Mouse (Mus musculus) right cerebral cortex, postnatal 25 days (tissue): ENCODE data around the gene Plcb4.
"Not testable (repeated sequence)": the region's sequence is repeated elsewhere in the genome, so short reads cannot be mapped to it uniquely, and the experiment has no call there.

ENCODE experiments used
- DNase-seq: peaks from one replicate; pipeline ENCODE4 v3.0.0; 2022

The Plcb4 gene

DNA sequence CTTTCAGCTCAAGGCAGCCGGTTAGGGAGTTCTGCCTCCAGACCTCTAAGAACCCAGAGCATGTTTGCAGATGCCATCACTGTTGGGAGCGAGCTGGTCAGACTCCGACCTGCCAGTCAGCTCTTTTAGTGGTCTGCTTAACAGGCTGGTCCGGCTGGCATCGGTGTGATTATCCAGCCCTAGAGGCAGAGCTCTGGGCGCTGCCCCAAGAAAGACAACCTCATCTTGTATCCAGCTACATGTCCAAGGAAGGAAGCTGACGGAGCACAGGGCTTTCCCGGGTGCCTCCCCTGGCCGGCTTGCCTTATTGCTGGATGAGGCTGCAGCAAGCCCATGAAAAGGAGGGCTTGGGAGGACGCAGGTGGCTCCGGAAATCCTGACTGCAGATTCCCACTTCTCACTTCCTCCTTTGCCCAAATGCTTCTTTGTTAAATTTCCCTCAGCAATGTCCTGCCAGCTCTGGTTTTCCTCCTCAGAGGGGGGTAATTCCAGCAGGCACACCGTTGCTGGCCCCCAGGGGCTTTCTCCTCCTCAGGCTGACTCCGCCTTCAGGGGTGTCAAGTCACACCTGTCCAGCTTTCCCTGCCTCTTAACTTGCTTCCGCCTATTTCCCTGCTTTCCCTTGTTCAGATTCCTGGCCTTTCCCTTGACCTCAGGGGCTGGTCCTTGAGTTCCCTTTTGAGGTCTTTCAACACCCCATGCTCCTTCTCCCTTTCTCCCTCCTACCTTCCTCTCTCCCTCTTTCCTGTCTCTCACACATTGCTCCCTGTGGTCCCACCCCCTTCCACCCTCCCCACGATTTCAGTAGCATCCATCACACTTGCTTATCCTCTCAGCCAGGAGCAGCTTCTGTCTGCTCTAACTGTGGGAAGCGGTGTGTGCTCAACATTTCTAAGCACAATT is 58.7 kb downstream of the Plcb4 start:
- DNase-seq: peak; percentile 40

DNA sequence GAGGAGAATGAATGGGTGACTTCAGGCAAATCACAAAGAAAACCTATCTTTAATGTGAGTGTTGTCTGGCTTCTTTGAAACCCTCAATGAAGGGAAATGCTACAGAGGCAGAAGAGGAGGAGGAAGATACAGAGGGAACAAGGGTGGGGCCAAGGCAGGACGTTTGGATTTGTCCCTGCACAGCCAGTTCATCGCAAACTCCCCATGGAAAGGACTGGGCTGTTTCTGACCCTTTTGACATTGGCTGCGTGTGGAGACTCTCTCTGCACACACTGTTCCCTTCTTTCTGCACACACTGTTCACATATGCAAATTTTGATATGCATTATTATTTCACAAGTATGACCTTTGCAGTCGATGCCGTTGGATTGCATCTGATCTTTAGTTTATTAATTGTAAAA is 63.3 kb downstream of the Plcb4 start:
- DNase-seq: no peak

DNA sequence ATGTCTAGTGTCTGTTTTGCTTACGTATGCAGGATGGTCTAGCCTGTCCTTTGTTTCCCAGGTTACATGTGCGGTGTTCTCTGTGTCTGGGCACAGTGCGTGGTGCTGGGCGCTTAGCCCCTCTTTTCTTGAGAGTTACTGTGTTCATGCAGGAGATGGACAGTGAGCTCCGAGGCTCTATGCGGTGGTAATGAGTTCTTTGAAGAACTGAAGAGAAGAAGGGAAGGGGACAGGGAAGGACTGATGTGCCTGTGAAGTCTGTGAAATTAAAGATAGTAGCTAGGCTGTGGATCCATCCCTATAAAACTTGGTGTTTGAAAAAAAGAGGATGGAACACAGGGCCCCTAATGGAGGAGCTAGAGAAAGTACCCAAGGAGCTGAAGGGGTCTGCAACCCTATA is 64.6 kb downstream of the Plcb4 start:
- DNase-seq: no peak

DNA sequence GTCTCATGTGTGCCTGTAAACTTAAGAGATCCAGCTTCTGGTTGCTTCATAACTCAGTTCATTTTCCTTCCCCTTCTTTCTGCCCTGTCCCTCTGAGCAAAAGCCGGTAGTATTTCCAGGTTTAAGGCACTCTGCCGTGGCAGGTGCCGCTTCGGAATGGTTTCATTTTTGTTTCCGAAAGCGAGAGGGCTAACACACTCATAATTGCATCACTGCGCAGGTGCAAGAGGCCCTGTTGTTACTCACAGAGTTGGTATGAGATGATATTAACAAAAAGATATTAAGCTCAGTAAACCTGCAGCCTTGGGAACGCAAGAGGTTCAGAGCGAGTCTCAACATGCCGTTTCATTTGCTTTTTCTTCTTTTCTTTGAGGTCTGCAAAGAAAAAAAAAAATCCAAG is 65.7 kb downstream of the Plcb4 start:
- DNase-seq: no peak

DNA sequence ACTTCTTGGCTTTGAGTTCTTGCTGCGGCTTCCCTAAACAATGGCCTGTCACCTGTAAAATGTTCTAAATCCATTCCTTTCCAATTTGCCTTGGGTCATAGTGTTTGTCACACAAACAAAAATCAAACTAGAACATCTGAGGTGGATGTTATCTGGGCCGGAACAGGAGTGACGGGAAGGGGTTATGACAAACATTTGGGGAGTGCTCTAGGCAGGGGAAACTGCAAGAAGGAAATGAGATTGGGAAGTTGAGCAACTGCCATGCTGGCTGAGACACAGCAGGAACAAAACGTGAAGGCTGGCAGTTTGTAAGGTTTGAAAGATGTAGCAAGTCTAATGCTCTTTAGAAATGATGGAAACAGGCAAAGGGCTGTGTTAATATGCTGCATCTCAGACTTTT is 66.6 kb downstream of the Plcb4 start:
- no peak for DNase-seq

DNA sequence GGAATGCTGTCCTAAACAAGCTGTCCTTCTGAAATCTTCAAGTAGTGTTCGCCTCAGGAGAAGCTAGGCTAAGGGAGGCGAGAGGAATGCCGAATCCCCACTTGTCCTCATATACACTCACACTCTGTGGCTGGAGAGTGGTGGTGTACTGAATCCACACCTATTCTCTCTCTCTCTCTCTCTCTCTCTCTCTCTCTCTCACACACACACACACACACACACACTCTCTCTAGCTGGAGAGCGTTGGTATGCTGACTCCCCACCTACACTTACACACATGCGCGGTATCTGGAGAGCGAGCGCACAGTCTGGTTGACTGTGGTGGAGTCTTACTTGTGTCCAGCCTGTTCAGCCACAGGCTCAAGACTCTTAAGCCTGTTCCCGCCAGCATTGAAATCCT is 68.3 kb downstream of the Plcb4 start:
- no peak for DNase-seq

DNA sequence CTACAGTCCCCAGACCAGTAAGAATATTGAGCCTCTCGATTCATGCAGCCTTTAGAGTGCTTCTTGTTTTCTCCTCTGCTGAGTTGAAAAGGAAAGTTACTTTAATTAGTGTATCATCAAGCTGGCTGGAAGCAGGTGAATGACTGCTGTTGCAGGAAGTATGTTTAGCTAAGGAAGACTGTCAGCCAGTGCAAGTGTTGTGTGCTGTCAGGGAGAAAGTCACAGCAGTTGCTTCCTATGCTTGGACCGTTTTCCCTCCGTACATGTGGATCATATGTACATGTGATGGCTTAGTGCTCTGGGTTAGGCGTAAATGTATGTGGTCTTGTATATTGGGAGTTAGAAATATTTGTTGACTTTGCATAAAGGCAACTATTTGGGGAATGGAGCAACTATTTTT is 69.1 kb downstream of the Plcb4 start:
- no peak for DNase-seq

DNA sequence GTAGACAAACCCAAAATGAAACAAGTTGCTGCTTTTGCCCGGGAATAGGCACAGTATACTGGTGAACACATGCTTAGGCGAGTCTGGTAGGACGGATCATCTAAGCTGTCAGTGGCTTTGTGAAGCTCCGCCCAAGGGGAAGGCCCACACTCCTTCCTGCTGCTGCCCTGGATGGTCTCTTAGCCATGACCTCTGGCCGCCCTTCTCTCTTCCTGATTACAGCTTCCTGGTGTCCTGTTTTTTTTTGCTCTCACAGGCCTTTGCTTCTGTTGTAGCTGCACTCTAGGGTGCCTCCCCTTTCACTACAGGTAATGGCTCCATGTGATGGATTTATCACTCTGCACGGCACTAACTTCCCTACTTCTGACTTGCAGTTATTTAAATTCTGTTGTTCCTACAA is 72.8 kb downstream of the Plcb4 start:
- DNase-seq: no peak

DNA sequence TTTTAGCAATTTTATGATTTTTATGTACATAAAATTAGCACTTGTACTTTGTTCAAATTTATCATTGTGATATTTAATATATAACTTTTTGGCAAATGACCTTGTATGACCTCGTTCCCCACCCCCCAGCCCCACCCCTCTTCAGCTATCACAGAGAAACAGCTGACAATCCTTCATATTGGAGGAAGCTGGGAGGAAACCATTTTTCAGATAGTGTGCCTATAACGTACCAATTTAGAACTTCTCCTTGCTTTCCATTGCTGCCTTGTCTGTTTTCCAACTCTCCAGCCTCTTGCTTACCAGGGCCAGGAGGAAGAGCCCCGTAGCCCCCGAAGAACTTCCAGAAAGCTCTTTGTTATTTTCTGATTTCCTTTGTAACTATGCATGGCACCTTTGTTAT is 73.8 kb downstream of the Plcb4 start:
- DNase-seq: no peak

DNA sequence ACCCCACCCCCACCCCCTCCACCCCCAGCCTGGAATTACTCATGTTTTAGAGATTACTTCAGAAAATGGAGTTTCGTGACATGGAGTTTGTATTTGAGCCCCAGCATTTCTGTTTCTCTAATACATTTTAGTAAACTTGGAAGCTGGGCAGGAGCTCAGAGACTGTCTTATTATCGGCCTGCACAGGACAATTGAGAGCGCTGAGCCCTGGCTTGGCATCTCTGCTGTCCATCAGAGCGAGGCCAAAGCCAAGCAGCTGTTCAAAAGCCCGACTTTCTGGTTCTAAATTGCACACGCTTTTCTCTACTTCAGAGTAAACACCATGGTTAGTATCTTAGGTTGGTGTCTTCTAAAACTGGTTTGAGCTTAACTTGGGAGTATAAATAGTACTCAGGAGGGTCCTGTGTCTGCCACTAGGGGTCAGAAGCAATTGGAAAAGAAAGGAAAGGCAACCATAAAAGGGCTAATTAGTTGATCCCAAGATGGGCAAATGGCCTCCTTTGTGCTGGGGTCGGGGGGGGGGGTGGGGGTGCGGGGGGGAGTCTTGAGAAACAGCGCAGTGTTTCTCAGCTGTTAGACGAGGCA is 75.2 kb downstream of the Plcb4 start:
- no peak for DNase-seq

DNA sequence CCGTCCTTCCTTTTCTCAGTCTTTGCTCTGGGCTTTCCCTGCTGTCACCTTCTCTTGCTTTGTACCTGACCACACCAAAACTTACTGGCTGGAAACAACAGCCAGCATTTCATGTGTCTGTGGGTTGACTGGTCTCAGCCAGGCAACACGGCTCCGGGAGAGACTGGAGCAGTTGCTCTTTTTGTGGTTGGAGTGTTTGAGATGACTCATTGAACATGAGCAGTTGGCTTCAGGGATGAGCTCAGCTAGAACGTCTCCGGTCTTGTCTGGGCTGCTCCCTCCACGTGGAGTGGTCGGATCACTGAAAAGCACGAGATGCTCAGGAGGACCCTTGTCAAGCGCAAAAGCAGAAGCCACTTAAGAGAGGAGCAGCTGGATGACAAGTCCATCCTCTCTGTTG is 78.7 kb downstream of the Plcb4 start:
- DNase-seq: no peak

DNA sequence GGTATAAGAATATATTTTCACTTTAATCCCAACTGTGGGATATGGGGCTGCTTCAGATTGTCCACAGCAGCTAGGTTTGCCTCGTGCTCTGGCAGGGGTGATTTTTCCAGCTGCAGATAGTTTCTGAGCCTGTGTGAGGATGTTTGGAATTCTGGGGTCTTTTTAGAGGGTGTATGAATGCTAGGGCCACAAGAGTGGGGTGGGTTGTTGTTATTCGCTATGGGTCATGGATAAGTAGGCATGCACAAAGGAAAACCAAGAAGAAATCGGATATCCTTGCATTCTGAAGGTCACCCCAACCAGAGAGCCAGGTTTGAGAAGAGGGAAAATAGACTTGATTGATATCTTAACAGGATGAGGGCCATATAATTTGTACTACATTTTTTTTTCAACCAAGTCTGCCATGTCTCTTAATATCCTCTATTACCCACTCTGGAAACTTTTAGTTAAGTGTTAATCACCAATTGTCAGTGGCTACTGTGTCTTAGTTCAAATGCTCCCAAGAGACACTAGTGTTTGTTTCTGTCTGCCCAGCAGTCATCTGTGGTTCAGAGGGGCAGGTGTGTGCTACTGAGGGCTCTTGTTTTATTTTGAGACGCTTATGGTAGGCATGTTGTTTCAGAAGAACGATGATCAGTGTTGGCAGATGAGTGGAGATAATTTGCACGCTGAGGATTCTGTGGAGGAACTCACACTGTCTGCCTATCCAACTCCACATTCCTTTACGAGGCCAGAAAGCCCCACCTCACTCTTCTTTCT is 79.4 kb downstream of the Plcb4 start:
- DNase-seq: not testable (repeated sequence)

DNA sequence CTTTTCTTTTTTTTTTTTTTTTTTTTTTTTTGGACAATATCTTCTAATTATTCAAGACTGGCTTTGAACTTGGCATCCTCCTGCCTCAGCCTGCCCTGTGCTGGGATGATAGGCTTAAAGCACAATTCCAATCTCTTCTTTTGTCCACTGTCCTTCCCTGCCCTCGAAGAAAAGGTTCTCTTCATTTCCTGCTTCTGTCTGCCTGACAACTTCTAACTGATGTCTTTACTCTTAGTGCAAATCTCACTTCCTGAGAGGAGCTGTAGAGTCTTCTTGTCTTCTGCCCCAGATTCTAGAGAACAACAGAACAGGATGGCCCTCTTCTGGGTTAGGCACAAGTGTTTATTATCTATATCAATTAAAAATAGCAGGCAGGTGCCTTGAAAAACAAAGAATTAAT is 80.1 kb downstream of the Plcb4 start:
- no peak for DNase-seq

DNA sequence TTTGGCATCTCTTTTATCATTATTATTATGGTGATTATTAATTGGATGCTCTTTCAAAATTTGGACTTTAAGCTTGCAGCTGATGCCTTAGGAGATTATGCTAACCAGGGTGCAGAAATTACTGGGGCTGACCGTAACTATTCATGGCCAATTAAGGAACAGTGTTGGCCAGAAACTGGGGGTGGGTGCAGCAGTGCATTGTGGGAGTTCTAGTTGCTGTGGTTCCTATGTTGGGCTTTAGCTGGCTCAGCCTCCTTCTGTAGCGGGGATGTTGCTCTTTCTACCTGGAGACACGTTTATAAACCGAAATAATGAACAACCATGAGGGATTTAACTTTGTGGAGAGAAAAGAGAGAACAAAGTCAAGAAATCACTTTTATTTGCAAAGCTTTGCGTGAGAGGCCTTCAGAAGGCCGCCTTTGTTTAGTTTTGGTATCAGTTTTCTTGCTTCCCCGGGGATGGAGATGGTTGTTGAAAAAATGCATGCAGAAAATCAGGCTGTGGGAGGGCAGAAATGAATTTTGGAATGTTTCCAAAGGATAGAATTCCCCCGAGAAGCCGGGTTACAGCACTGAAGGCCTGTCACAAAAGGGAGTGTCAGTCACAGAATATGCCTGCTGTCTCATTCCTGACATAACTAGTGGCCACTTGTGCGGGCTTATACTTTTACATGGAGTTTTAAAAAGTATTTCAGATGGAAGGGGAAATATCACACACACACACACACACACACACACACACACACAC is 84.3 kb downstream of the Plcb4 start:
- DNase-seq: no peak

DNA sequence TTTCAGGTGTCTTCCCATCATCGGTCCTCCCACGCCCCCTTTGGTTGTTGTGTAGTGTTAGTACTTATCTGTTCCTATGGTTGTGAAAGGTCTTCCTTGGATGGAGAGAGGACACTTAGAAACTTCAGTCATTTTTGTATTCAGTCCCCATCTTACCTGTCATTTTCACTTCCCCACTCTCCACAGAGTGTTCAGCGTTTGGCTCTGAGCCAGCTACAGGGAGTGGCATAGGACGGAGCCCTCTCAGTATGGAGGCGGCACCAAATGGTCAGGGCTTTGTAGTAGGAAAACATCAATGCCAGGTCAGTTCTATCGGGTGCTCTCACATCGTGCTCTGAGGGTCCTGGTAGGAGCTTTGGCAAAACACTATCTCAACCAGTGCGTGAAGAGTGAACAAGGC is 85.9 kb downstream of the Plcb4 start:
- DNase-seq: no peak

DNA sequence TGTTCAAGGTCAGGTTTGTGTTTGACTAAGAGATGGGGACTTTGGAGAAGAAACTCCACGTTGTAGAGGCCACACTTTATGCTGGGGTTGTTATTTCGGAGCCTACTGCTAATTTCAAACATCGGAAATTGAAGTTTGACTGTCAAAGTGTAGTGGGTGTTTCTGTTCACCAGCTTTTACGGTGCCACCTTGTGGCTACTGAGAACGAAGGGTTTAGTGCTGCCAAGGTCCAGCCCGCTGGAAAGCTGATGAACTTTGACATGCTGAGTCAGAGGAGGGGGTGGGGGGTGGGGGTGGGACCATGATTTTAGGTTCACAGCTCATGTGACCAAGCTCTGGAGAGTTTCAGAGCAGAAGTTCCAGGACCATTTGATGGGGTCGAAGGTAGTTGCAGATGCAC is 86.3 kb downstream of the Plcb4 start:
- DNase-seq: no peak

DNA sequence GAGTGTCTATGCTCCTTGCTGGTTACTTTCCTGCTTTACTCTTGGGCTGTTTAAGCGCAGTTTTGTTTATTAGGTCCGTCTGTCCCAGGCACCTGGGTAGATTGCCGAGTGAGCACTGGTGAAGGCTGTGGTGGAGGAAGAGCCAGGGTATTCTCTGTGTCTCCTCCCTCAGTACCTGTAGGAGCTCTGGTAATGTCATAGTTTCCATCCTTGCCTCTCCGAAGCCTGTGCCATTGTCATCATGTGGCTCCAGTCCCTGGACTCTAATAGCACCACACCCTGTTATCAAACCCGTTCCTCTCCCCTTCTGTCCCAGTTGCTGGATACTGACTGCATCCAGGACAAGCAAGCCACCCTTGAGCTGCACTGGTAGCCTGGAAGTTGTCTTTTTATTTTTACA is 89.6 kb downstream of the Plcb4 start:
- DNase-seq: no peak

DNA sequence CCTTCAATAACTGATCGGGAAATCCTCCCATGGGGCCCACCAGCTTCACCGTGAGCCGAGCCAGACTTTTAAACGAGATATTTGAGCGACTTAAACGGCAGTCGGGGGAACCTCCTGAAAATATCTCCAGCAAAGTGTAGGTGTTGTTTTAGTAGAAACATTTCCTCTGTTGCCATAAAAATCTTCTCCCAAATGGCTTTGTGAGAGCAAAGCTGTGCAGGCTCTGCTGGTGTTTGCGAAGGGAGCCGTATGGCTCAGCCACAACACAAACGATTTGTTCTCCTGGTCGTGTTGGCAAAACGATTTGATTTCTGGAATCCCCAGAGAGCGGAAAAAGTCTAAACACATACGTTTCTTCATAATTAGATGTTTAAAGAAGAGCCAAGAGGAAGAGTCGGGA is 90.8 kb downstream of the Plcb4 start:
- DNase-seq: peak; percentile 18

DNA sequence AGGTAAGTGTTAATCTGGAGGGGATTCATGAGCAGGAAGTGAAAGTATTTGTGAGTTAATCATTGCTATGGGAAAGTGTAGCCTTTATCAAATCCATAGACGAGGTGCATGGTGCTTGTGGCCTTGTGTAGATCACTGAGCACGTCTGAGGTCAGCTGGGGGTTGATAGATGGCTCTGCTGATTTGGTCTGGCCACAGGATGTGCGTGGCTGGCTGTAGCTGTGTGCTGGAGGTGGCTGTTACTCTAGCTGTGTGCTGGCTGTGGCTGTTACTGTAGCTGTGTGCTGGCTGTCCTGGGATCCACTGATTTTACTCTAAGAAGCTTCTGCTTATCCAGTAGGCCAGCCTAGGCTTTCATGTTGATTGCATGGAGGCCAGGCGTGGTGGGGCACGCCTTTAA is 91.9 kb downstream of the Plcb4 start:
- no peak for DNase-seq

DNA sequence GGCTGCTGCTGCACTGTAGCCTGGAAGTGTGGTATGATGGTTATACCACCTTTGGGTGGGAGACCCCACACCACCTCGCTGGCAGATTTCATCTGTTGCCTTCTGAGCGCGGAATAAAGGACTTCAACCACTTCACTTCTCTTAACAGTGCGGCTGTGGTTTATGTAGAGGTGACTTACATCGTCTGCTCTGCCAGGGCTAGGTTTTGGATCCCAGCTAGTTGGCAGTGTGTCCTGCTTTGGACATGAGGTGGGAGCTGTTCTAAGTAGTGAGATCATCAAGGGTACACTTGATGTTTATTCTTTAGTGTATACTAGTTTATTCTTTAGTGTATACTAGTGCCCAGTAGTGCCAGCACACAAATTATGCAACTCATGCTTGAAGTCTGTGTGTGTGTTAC is 97.0 kb downstream of the Plcb4 start:
- DNase-seq: no peak

DNA sequence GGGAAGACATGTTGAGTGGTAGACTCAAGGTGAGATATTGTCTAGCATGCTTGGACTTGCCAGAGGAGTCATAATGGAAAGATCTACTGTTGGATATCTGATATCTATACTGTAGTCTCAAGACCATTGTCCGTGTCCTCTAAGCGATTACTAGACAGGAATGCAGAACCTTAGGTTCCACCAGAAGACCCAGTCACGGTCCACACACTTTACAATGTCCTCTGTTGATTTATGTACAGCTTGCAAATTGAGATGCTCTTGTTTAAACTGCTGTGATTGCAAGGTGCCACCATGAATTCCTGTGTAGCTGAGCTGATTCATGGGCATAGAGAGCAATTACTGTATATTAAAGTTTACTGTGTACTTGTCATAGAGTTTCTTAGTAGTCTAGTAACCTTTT is 98.7 kb downstream of the Plcb4 start:
- DNase-seq: no peak

DNA sequence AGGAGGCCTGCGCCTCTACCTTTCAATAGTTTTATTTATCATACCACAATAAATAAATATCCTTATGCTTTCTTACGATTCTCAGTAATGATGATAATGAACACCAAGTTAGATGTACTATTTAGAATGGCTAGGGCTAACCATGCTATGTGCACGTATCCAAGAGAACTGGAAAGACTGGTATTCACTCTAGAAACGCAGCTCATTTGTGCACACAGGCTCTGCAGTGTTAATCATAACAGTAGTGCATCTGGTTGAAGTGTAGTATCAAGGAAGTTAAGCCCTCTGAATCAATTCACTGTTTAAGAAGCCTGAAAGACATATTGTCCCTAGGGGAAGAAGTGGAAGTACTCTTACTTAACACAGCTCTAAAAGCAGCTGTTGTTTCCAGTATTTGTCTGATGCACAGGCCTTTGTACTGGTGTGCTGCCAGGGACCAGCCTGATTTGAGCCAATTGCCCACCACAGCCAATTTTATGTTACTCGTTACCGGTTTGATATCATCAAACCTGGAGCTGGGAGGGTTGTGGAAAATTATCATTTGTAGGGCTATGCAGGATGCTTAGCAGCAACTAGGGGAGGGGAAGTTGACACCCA is 100.8 kb downstream of the Plcb4 start:
- DNase-seq: no peak

DNA sequence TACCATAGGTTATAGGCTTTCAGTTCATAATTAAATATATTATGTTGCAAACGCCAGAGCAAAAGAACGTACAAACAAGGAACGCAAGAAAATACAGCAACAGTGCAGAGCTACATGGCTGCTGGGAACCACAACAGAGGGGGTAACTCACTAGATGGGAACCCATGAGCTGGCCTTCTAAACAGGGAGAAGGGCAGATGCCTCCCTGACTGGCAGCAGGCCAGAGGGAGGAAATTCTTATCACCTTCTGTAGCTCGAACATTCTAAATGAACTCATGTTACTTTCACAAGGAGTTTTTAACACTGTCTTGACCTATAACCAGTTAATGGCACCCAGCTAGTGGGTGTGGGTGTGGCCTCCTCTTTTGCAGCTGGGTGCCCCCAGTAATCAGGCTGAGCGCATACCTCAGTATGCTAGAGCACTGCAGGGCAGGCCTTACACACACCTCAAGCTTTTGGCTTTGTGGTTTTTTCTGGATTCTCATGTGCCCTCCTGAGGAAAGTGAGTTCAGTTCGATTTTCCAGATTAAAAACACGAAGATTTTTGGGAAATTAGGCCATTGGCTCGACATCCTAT is 102.5 kb downstream of the Plcb4 start:
- DNase-seq: no peak
